Mouse (Mus musculus): ENCODE data around the gene Atl3.

Gene Atl3

GRCm38 (mm10) chr19:7502432-7502831 is 8.6 kb downstream of the Atl3 start:
- DNase-seq, result no peak

- no peak for DNase-seq
Observed at GRCm38 (mm10) chr19:7506321-7506720, 12.5 kb downstream of the Atl3 start.

- no peak for DNase-seq
Observed at GRCm38 (mm10) chr19:7508026-7508425, 14.2 kb downstream of the Atl3 start.

- no peak for DNase-seq
Observed at GRCm38 (mm10) chr19:7516437-7516836, 22.6 kb downstream of the Atl3 start.

GRCm38 (mm10) chr19:7521619-7522018 is 27.8 kb downstream of the Atl3 start:
- DNase-seq, result no peak

GRCm38 (mm10) chr19:7522856-7523255 is 29.0 kb downstream of the Atl3 start:
- DNase-seq, result no peak

GRCm38 (mm10) chr19:7523292-7523691 is 29.5 kb downstream of the Atl3 start:
- DNase-seq, result no peak

- DNase-seq, result no peak
Observed at GRCm38 (mm10) chr19:7523781-7524180, 29.9 kb downstream of the Atl3 start.

GRCm38 (mm10) chr19:7524879-7525278 is 31.0 kb downstream of the Atl3 start:
- DNase-seq, result no peak

GRCm38 (mm10) chr19:7528639-7529428 is 35.0 kb downstream of the Atl3 start:
- DNase-seq, result peak; percentile 52

GRCm38 (mm10) chr19:7531906-7532305 is 38.1 kb downstream of the Atl3 start:
- no peak for DNase-seq

- no peak for DNase-seq
Observed at GRCm38 (mm10) chr19:7533891-7534290, 40.1 kb downstream of the Atl3 start.

GRCm38 (mm10) chr19:7548924-7549323 is 55.1 kb downstream of the Atl3 start:
- no peak for DNase-seq

- no peak for DNase-seq
Observed at GRCm38 (mm10) chr19:7551550-7552300, 57.9 kb downstream of the Atl3 start.

- no peak for DNase-seq
Observed at GRCm38 (mm10) chr19:7552301-7552673, 58.4 kb downstream of the Atl3 start.

- no peak for DNase-seq
Observed at GRCm38 (mm10) chr19:7553441-7553840, 59.6 kb downstream of the Atl3 start.

- DNase-seq, result no peak
Observed at GRCm38 (mm10) chr19:7554881-7555280, 61.0 kb downstream of the Atl3 start.

GRCm38 (mm10) chr19:7556641-7557040 is 62.8 kb downstream of the Atl3 start:
- DNase-seq, result no peak

- no peak for DNase-seq
Observed at GRCm38 (mm10) chr19:7557328-7557822, 63.5 kb downstream of the Atl3 start, which contains the start of gene Pla2g16. Pla2g16 (plus strand) TSS chr19:7557459.

GRCm38 (mm10) chr19:7557844-7558243 is 64.0 kb downstream of the Atl3 start:
- no peak for DNase-seq

GRCm38 (mm10) chr19:7558675-7559074 is 64.8 kb downstream of the Atl3 start:
- DNase-seq, result no peak

- no peak for DNase-seq
Observed at GRCm38 (mm10) chr19:7559986-7560385, 66.1 kb downstream of the Atl3 start.

- DNase-seq, result no peak
Observed at GRCm38 (mm10) chr19:7561456-7561855, 67.6 kb downstream of the Atl3 start.

- DNase-seq, result no peak
Observed at GRCm38 (mm10) chr19:7562601-7563129, 68.8 kb downstream of the Atl3 start.

All from right cerebral cortex, postnatal 25 days (tissue).